In genomic region chr5:147021546-147022265, GRCm38 (mm10) we compare ENCODE assay signal across 19 mouse cellular contexts. TPM values are rescaled to one million over a fixed set of nuclear protein-coding genes. Genes with fewer than 3 reads are reported as not detected.
DNase-seq lines count a peak whose midpoint lies in the region; ATAC-seq and TF ChIP-seq lines count a peak whose summit lies in the region.
"Had no signal": no experiment of that assay in that cellular context is flagged by ENCODE, and none has a peak within 500 bp of the region (broad histone marks: within the 10 kb centered on the region; RNA-seq: fewer than 3 reads in every experiment).

No protein-coding gene starts in this region.

- peak; percentile 39 for ATAC-seq in cerebellum, adult (ENCODE audit: insufficient number of reproducible peaks, low FRiP score, low TSS enrichment)
- ATAC-seq in hindbrain, embryonic 11.5 days (ENCODE audit: low FRiP score) = no peak
- no peak for ATAC-seq in hindbrain, embryonic 13.5 days (ENCODE audit: low FRiP score)
- ATAC-seq: hindbrain, postnatal 0 days; midbrain, embryonic 16.5 days had no signal

- H3K4me3 ChIP-seq in hindbrain, embryonic 11.5 days (ENCODE audit: low read depth, low read length) = no peak overlapping the region
- H3K4me3 ChIP-seq in hindbrain, embryonic 13.5 days = no peak overlapping the region
- no peak overlapping the region for H3K4me3 ChIP-seq in MEL (ENCODE audit: control insufficient read depth in 1 of 2, insufficient read depth in 1 of 2, low read depth in 2 of 2, low read length in 2 of 2)
- H3K4me3 ChIP-seq in left cerebral cortex, adult 2 months = no peak overlapping the region
- H3K4me3 ChIP-seq: embryonic facial prominence, embryonic 12.5 days; limb, embryonic 15.5 days; megakaryocyte, embryonic 14.5 days; stomach, embryonic 15.5 days had no signal

- TF ChIP-seq POLR2A in MEL (IDR thresholded peaks at IDR 0.05; ENCODE audit: control insufficient read depth in 1 of 2, insufficient read depth in 1 of 2, low read depth in 1 of 2, low read length in 2 of 2, poor library complexity in 1 of 2) = no peak

- H3K27me3 ChIP-seq in hindbrain, embryonic 11.5 days (ENCODE audit: control insufficient read depth, insufficient read depth, low read length) = no peaks in the 10 kb centered on the region
- no peaks in the 10 kb centered on the region for H3K27me3 ChIP-seq in hindbrain, embryonic 13.5 days
- no peaks in the 10 kb centered on the region for H3K27me3 ChIP-seq in MEL (ENCODE audit: control insufficient read depth in 1 of 2, insufficient read depth in 2 of 2, low read length in 2 of 2)
- H3K27me3 ChIP-seq: embryonic facial prominence, embryonic 12.5 days; limb, embryonic 15.5 days; megakaryocyte, embryonic 14.5 days; stomach, embryonic 15.5 days had no signal

- H3K4me1 ChIP-seq in hindbrain, embryonic 11.5 days (replicated peaks; ENCODE audit: control insufficient read depth, insufficient read depth, low read length) = no peaks in the 10 kb centered on the region
- peaks cover 6% of the 10 kb centered on the region; the same call in 1 of the 2 replicates for H3K4me1 ChIP-seq in hindbrain, embryonic 13.5 days (replicated peaks)
- no peaks in the 10 kb centered on the region for H3K4me1 ChIP-seq in MEL (ENCODE audit: control insufficient read depth in 1 of 2, insufficient read depth in 2 of 2, low read length in 2 of 2)
- H3K4me1 ChIP-seq: limb, embryonic 15.5 days; stomach, embryonic 15.5 days had no signal

- no peak for TF ChIP-seq EP300 in MEL (IDR thresholded peaks at IDR 0.05; ENCODE audit: low read depth in 1 of 2, low read length in 2 of 2)

- H3K4me2 ChIP-seq in hindbrain, embryonic 11.5 days (replicated peaks; ENCODE audit: low read depth, low read length) = no peak overlapping the region
- no peak overlapping the region for H3K4me2 ChIP-seq in hindbrain, embryonic 13.5 days
- H3K4me2 ChIP-seq: embryonic facial prominence, embryonic 12.5 days; limb, embryonic 15.5 days; stomach, embryonic 15.5 days had no signal

- H3K79me2 ChIP-seq in MEL (ENCODE audit: control insufficient read depth, insufficient read depth, low read length, poor library complexity) = no peaks in the 10 kb centered on the region

- no peak overlapping the region for H3K27ac ChIP-seq in hindbrain, embryonic 11.5 days (ENCODE audit: low read depth, low read length)
- no peak overlapping the region for H3K27ac ChIP-seq in hindbrain, embryonic 13.5 days
- H3K27ac ChIP-seq in MEL (ENCODE audit: control insufficient read depth, low read depth, low read length) = no peak overlapping the region
- H3K27ac ChIP-seq in left cerebral cortex, adult 2 months = no peak overlapping the region
- H3K27ac ChIP-seq: embryonic facial prominence, embryonic 12.5 days; hindbrain, postnatal 0 days; limb, embryonic 15.5 days; stomach, embryonic 15.5 days had no signal

- TF ChIP-seq CTCF in MEL (IDR thresholded peaks at IDR 0.05 in 2 of 3, conservative IDR thresholded peaks at IDR 0.05 in 1 of 3; ENCODE audit: control insufficient read depth in 1 of 3, insufficient read depth in 1 of 3, low read depth in 2 of 3, low read length in 3 of 3, poor library complexity in 1 of 3, severe bottlenecking in 1 of 3) = no peak
- no peak for TF ChIP-seq CTCF in left cerebral cortex, adult 2 months (IDR thresholded peaks at IDR 0.05)

- H3K9me3 ChIP-seq in hindbrain, embryonic 11.5 days (ENCODE audit: control insufficient read depth, low read length) = no peaks in the 10 kb centered on the region
- H3K9me3 ChIP-seq in hindbrain, embryonic 13.5 days = no peaks in the 10 kb centered on the region
- H3K9me3 ChIP-seq in MEL (replicated peaks; ENCODE audit: insufficient read depth, low read length) = no peaks in the 10 kb centered on the region
- H3K9me3 ChIP-seq: embryonic facial prominence, embryonic 12.5 days; limb, embryonic 15.5 days; megakaryocyte, embryonic 14.5 days; stomach, embryonic 15.5 days had no signal

- intact Hi-C loops in heart, postnatal 25 days (cut with DNase I) = no loop called here
- intact Hi-C loops in left cerebral cortex, adult 2 months (cut with DNase I) = no loop called here

- DNase-seq in cerebellum, adult 11 months = no peak
- peak; percentile 20 for DNase-seq in hindbrain, embryonic 11.5 days (ENCODE audit: low spot score)
- no peak for DNase-seq in MEL (ENCODE audit: low read depth, low spot score)
- DNase-seq in cerebellum, postnatal 25 days = peak; percentile 53 to 61
- DNase-seq in heart, postnatal 25 days (ENCODE audit: low spot score) = no peak
- no peak for DNase-seq in left cerebral cortex, adult 2 months (ENCODE audit: extremely low spot score in 1 of 2, low spot score in 2 of 2)
- DNase-seq: gastrocnemius, postnatal 25 days; kidney, adult 2 months; kidney, postnatal 36 days; lung, postnatal 10 days; right cerebral cortex, adult 18-20 months had no signal

- H3K36me3 ChIP-seq in hindbrain, embryonic 11.5 days (ENCODE audit: control insufficient read depth, insufficient read depth, low read length) = no peaks in the 10 kb centered on the region
- H3K36me3 ChIP-seq in hindbrain, embryonic 13.5 days = peaks cover 18% of the 10 kb centered on the region
- peaks cover 0 to 5% of the 10 kb centered on the region in 2 experiments; a peak in 2 of 4 replicates for H3K36me3 ChIP-seq in MEL (ENCODE audit: control insufficient read depth in 1 of 2, insufficient read depth in 2 of 2, low read length in 2 of 2)

- H3K9ac ChIP-seq in hindbrain, embryonic 11.5 days (ENCODE audit: low read depth, low read length) = no peak overlapping the region
- H3K9ac ChIP-seq in hindbrain, embryonic 13.5 days = no peak overlapping the region
- no peak overlapping the region for H3K9ac ChIP-seq in MEL (ENCODE audit: control insufficient read depth, low read depth, low read length, poor library complexity, severe bottlenecking)
- H3K9ac ChIP-seq: limb, embryonic 15.5 days; stomach, embryonic 15.5 days had no signal

- WGBS in hindbrain, embryonic 11.5 days = 85% methylated on average over 5 of the region's 5 CpGs
- 69% methylated on average over 5 of the region's 5 CpGs for WGBS in hindbrain, embryonic 13.5 days

- no peak for TF ChIP-seq RAD21 in MEL (IDR thresholded peaks at IDR 0.05; ENCODE audit: low read depth, low read length)

TF ChIP-seq in MEL, 35 proteins besides CTCF, POLR2A, EP300 and RAD21:
- no peak for TF ChIP-seq TCF12 (IDR thresholded peaks at IDR 0.05; ENCODE audit: low read depth, low read length)
- TF ChIP-seq USF1 (IDR thresholded peaks at IDR 0.05; ENCODE audit: low read depth, low read length) = peak; percentile 28; the same call in 1 of the 2 replicates
TF ChIP-seq in MEL: peak in this region for 1.

RNA-seq across cellular contexts. Expression of gene Lnx2, which starts 54.7 kb away (rescaled TPM):
- 7.7 and 8.4 TPM in 2 replicates for polyA plus RNA-seq in hindbrain, embryonic 11.5 days (2014; fragmentation: Nextera tagmentation; extraction: Ambion mirVana)
- polyA plus RNA-seq in hindbrain, embryonic 13.5 days (2015; fragmentation: Nextera tagmentation; extraction: Ambion mirVana) = 4.3 and 4.7 TPM in 2 replicates
- total RNA-seq in MEL (2012; rRNA removed) = 19.4 and 22.0 TPM in 2 replicates
- 10 to 100 TPM in 1 of 2 experiments, not detected in 1; 26.1 TPM for polyA plus RNA-seq in MEL (2012; ENCODE audit: insufficient read depth in 1 of 2, insufficient read length in 2 of 2, low read depth in 1 of 2, low replicate concordance in 2 of 2, missing spikeins in 1 of 2)
- 10 to 100 TPM; 10.1 to 10.7 TPM for total RNA-seq in heart, postnatal 25 days (2021)
- total RNA-seq in left cerebral cortex, adult 2 months (2021) = 1 to 10 TPM; 5.8 to 6.3 TPM

RNA-seq across cellular contexts. Expression of gene Polr1d, which starts 55.1 kb away (rescaled TPM):
- 112 and 119 TPM in 2 replicates for polyA plus RNA-seq in hindbrain, embryonic 11.5 days (2014; fragmentation: Nextera tagmentation; extraction: Ambion mirVana)
- 103 and 107 TPM in 2 replicates for polyA plus RNA-seq in hindbrain, embryonic 13.5 days (2015; fragmentation: Nextera tagmentation; extraction: Ambion mirVana)
- total RNA-seq in MEL (2012; rRNA removed) = 460 and 506 TPM in 2 replicates
- 100 to 1,000 TPM; 185 to 388 TPM for polyA plus RNA-seq in MEL (2012; ENCODE audit: insufficient read depth in 1 of 2, insufficient read length in 2 of 2, low read depth in 1 of 2, low replicate concordance in 2 of 2, missing spikeins in 1 of 2)
- total RNA-seq in heart, postnatal 25 days (2021) = 10 to 100 TPM; 73.2 to 73.8 TPM
- 10 to 100 TPM; 66.8 to 67.0 TPM for total RNA-seq in left cerebral cortex, adult 2 months (2021)

RNA-seq across cellular contexts. Expression of gene Mtif3, which starts 58.1 kb away (rescaled TPM):
- 26.1 and 27.0 TPM in 2 replicates for polyA plus RNA-seq in hindbrain, embryonic 11.5 days (2014; fragmentation: Nextera tagmentation; extraction: Ambion mirVana)
- polyA plus RNA-seq in hindbrain, embryonic 13.5 days (2015; fragmentation: Nextera tagmentation; extraction: Ambion mirVana) = 24.7 and 26.5 TPM in 2 replicates
- 22.3 and 22.7 TPM in 2 replicates for total RNA-seq in MEL (2012; rRNA removed)
- 10 to 100 TPM in 1 of 2 experiments, not detected in 1; 38.2 TPM for polyA plus RNA-seq in MEL (2012; ENCODE audit: insufficient read depth in 1 of 2, insufficient read length in 2 of 2, low read depth in 1 of 2, low replicate concordance in 2 of 2, missing spikeins in 1 of 2)
- 10 to 100 TPM; 20.4 to 23.4 TPM for total RNA-seq in heart, postnatal 25 days (2021)
- 10 to 100 TPM; 18.1 to 24.9 TPM for total RNA-seq in left cerebral cortex, adult 2 months (2021)

Comparison
In these comparisons a context has a peak if more than half of its experiments do, and no peak if none do; other contexts are left out.
1. DNase-seq: peak in hindbrain, embryonic 11.5 days (single experiment) and cerebellum, postnatal 25 days (2 of 2); none in cerebellum, adult 11 months (single experiment), MEL (single experiment), heart, postnatal 25 days (single experiment) and left cerebral cortex, adult 2 months (0 of 2).